Mouse (Mus musculus) c-Kit-positive CD71-positive TER-119-negative erythroid progenitor cells, embryonic 14.5 days (primary cell): ENCODE results near the gene 1700020D05Rik.

Experiments
- DNase-seq: peaks from one replicate; pipeline ENCODE4 v3.0.0-alpha.2; 2013; ENCODE audit warnings: low read depth

The 1700020D05Rik gene

DNA sequence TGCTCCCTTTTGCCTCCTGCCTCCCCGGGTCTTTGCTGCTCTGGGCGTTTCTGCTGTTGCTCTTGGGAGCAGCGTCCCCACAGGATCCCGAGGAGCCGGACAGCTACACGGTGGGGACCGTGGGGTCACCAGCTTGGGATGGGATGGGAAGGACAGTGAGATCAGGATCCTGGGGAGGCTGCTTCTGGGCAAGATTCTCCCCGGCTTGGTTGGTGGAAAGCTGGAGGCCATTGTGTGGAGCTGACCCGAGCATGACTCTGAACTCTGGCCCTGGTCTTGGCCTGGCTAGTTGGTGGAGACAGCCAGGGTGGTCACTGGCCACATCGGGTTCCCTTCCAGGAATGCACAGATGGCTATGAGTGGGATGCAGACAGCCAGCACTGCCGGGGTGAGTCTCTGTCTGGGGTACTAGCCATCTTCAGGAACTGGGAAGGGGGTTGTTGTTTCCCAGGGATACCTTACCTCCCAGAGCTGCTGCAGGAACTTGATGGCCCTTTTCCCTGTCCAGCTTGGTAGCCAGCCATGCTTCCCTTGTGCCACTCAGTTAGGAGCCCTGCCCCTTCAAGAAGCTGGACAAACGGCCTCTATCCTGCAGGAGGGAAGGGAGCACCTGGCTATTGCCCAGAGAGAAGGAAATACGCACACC, 28.4 kb downstream of the 1700020D05Rik start:
- no peak for DNase-seq

DNA sequence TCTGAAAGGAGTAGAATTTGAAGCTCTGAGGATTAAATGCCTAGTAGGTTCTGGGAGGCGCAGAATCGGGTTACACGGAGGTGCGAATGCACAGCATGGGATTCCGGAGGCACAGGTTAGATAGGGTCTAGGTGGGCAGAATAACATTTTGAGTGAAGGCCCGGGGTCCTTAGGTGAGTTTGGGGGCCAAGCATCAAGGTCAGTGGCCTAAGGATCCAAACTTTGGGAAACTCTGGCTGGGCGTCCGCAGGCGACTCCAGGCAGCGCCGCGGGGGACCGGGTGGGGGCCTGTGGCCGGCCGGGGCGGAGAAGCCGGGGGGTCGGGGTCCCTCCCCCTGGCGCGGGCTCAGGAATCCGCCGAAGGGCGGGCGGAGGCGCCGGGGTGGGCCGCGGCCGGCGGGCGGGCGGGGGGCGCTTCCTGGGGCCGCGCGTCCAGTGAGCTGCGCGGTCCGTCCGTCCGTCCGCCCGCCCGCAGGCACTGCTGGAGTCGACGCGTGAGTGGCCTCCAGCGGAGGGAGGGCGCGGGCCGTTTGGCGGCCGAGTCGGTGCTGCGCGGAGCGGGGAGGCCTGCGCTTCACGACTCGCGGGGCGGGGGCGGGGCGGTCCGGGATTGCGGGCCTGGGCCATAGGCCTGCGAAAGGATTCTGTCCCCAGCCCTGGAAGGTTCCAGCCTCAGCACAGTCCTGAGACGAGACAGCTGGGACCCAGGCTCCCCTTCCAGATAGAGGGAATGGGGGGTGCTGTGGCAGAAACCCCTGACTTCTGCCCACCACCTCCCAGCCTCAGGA, 29.1 kb downstream of the 1700020D05Rik start:
- no peak for DNase-seq

DNA sequence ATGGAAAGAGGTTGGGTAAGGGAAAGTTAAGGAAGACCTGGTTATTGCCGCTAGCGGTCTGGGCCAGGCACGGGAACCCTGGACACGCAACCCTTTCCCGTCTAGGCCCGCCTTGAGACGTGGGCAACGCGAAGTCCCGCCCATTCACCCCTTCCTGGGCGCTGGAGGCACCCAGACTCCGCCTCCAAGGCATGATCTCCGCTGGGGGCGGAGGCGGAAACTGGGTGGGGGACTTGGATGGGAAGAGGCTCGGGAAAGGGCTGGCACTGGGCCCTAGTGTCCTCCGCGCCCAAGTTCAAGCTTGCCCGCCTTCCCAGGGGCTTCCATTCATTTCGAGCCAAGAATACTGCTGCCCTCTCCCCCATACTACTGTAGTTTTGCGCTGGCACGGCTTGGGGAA, 29.9 kb downstream of the 1700020D05Rik start, which contains the start of gene Efemp2:
TSS of gene Efemp2 (plus strand) at position 235 of the 400 bp plus-strand sequence.
- peak; percentile 54 for DNase-seq

DNA sequence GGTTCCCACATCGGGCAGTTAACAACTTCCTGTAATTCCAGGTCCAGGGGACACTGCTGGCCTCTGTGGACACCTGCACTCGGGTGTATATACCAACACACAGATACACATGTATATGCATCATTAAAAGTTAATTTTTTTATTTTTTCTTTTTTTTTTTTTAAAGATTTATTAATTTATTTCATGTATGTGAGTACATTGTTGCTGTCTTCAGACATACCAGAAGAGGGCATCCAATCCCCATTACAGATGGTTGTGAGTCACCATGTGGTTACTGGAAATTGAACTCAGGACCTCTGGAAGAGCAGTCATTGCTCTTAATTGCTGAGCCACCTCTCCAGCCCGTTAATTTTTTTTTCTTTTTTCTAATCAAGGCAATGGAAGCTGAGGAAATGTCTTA, 30.7 kb downstream of the 1700020D05Rik start:
- no peak for DNase-seq

DNA sequence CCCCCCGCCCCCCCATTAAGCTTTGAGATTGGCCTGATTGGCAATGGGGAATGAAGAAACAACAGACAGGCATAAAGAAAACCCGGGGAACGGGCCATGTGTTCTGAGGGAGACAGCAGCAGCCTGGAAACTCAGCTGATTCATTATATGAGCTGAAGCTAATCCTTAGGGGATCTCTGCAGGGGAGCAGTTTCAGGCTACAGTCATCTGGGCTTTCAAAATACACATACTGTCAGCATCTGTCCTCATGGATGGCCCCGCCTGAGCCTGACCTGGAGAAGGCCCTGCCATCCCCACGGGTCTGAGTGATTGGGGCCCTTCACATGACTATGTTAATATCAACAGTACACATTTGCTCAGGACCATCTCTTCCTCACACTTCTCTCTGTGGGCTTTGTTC, 31.7 kb downstream of the 1700020D05Rik start:
- no peak for DNase-seq

DNA sequence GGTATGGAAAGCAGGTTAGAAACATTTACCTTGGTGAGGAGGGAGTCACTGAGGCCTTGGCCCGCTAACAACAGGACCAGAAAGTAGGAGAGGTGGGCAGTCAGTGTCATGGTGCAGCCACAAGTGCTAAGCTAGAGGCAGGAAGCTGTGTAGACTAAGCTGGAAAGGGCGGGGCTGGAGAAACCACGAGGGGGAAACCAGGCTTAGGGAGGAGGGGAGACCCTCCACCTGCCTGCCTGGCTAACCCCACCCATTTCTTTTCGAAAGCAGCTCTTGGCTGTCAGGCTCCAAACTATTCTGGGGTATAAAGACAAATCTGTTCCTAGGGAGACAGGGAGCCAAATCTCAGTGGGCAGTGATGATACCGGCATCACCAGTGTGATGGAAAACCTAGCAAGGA, 35.2 kb downstream of the 1700020D05Rik start, which contains the start of gene Ctsw:
TSS of gene Ctsw (minus strand) at position 134 of the 400 bp plus-strand sequence.
- no peak for DNase-seq

DNA sequence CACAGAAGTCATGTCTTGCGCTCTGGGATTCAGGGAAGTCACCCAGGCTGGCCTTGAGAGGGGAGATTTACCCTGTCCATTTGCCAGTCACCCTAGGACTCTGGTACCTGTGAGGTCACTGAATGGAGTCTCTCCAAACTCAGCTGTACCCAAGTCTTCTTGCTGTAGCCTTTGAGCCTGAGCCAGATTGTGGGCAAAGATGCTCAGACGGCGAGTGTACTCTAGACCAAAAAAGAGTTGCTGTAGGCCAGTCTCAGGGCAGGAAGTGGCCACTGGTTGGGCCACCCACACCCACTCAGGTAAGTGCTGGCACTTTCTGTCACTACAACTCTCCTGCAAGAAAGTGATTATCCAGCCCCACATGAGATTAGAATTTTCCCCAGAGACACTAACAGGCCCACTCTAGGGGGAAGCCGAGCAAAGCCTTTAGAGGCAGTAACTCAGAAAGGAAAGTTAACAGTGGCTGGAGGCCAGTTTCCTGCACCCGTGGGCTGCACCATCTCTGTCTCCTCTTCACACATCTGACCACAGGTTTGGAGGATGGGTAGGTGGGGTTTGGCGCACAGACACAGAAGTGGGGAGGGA, 36.6 kb downstream of the 1700020D05Rik start:
- DNase-seq, result no peak

DNA sequence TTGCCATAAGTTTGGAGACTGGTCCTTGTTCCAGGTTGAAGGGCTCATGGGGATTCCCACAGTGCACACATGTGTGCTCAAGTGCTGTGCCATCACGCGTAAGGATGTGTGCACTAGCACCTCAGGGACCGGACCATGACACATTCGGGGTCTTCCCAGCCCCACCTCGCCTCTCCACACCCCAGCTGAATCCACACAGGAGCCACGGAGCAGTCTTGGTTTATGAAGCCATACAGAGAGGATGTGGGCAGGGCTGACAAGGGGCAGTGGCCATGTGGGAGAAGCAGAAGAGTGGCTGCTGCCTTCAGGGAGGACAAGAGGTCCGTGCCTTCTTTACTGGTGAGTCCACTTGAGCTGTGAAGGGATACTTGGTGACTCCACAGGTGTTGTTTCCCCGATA, 38.5 kb downstream of the 1700020D05Rik start:
- no peak for DNase-seq

DNA sequence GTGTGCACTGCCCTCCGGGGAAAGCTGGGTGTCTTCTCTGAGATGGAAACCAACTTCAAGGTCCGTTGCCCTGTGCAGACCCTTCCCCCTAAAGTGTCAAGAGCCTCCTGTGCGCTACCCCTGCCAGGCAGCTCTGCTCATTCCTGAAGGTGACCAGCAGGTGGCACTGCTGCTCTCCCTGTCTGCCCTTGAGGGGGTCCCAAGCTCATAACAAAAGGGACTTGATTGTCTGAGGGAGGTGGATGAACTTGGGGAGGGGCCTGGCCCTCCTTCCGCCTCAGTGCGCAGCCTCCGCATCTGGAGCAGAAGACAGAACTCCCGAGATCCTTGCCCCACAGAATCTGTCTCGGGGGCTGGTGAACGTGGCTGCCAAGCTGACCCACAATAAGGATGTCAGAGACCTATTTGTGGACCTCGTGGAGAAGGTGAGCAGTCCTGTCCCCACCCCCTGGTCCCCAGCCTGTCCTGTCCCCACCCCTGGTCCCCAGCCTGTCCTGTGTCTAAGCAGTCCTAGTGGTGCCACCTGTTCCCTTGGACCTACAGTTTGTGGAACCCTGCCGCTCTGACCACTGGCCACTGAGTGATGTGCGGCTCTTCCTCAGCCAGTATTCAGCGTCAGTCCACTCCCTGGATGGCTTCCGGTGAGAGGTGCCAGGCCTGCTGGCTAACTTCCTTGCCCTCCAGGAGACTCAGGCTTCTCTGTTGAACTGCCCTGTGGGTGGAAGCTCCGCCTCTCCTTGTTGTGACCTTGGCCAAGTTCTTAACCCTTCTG, 39.6 kb downstream of the 1700020D05Rik start:
- DNase-seq, result no peak

DNA sequence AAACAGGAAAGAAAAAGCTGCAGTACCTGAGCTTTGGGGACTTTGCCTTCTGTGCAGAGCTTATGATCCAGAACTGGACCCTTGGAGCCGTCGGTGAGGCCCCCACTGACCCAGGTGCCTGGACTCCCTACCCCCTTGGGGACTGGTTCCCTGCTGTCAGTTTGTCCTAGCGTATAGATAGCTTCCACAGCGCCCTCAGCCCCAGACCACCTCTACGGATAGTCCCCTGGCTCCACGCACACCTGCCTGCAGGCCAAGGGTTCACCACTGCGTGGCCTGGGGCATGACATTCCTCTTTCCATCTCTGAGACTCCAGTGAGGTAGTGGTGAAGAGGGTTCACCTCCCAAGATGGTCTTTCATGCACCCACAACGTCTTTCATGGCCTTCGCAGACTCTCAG, 40.4 kb downstream of the 1700020D05Rik start:
- no peak for DNase-seq

DNA sequence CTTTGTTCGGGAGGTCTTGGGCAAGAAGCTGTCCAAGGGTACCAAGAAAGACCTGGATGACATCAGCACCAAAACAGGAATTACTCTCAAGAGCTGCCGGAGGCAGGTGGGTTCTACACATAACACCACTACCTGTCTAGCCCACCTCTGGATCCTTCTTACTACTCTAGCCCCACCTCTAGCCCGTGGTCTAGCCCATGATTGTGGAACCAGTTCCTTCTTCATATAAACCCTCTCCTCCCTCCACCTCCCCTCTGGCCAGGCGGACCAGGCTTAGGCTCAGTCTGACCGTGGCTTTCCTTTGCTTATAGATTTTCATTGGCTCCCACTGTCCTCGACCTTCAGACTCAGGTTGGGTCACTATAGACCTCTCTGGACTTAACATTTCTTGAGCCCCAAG, 42.2 kb downstream of the 1700020D05Rik start:
- no peak for DNase-seq

DNA sequence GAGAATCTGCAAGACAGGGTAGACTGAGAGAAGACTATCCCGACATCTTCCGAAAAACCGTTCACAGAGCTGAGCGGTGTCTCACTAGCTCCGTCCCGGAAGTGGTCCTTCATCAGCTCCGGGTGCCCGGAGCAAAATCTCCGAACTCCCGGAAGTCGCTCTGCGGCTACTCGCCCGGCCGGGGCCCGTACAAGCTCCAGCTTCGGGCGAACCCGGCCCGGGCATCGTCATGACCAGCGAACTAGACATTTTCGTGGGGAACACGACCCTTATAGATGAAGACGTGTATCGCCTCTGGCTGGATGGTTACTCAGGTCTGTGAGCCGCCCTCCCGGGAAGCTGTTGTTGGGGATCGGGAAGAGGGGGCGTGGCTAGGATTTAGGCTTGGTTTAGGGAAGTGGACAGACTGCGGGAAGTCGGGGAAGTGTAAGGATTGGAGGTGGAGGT, 43.1 kb downstream of the 1700020D05Rik start, which contains the start of gene Fibp:
TSS of gene Fibp (plus strand) at position 151 of the 447 bp plus-strand sequence.
- peak; percentile 77 for DNase-seq

DNA sequence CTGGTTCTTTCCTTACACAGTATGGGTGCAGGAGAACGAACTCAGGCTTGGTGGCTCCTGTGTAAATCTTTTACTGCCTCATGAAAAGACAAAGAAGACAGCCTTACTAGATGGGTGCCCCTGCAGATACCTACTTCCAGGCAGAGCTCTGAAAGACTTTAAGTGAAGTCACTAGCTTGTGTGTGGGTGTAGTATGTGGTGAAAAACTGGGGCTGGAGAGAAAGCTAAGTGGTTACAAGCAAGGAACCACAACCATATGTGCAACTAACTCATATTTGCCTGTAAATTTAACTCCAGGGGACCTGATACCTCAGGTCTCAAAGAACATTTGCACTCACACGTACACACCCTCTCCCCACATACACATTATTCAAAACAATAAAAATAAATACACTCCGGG, 43.7 kb downstream of the 1700020D05Rik start:
- no peak for DNase-seq

DNA sequence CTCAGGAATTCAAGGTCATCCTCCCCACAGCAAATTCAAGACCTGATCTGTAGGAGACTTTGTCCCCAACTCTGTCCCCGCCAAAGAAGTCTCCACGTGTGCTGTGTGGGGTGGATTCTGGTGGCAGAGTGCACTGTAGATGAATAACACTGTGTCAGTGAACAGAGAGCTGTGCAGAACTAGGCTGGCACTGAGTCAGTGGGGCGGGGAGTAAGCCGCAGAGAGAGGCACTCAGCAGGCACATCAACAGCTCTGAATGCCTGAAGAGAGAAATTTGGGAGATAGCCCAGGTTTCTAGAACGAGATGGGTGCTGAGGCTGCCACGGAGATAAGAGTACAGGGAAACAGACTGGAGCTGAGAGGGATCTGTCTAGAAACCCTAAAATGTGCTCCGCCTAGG, 44.6 kb downstream of the 1700020D05Rik start:
- DNase-seq, result no peak

DNA sequence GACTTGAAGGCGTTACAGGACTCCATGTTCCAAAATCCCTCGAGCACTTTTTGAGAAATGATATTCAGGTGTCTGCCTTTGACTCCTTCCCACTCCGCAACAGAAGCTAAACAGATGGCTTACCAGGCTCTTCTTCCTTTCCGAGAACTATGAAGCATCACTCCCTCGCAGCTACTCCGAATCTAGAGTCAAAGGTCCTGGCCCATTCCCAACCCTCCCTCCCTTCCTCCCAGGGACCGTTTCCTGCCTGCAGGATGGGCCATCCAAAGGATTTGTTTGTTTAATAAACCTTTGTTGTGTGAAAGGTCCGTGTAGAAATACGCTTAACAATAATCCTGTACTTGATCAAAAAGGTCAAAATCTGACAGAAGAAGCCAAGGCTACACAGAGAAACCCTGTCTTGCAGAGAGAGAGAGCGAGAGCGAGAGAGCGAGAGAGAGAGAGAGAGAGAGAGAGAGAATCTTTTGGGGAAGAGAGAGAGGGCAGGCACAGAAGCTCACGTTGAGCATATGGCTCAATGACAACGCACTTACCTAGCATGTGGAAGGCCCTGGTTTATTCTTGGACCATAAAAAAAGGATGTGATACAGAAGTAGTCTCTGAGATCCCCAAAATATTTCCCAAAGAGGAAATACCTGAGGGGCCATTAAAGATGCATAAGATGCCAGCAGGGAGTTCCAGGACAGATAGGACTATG, 45.7 kb downstream of the 1700020D05Rik start, which contains the start of gene Ccdc85b:
TSS of gene Ccdc85b (minus strand) at position 149 of the 697 bp plus-strand sequence.
- DNase-seq, result no peak

DNA sequence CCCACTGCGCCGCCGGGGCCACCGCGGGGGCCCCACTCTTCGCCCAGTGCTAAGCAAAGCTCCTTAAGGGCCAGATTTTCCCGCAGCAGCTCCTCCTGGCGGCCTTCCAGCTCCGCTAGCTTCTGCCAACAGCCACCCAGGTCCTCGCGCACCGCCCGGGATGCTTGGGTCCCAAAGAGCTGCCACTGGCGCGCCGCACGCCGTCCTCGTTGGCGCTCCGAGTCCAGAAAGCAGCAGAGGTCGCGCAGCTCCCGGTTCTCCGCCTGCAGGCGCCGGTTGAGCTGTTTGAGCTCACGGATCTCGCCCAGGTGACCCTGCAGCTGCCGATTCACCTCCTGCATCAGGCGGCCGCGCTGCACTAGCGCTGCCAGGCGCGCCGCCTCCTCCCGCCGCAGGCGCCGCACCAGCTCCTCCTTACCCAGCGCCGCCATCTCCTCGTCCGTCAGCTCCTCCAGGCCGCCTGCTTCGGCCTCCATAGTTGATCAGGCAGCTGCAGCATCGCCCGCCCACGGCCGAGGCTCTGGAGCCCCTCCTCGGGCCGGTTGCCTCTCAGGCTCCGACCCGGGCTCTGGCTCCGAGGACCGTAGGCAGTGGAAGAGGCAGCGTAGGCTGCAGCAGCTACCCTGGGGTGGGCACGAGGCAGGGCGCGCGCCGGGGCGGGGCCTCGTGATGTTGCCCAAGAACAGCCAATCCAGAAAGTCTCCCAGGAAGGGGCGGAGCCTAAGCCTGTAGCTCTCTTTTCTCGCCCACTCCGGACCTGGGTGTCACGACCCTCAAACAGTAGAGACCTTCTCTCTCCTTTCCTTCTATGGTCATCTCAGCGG, 46.5 kb downstream of the 1700020D05Rik start:
- DNase-seq, result peak; percentile 87

DNA sequence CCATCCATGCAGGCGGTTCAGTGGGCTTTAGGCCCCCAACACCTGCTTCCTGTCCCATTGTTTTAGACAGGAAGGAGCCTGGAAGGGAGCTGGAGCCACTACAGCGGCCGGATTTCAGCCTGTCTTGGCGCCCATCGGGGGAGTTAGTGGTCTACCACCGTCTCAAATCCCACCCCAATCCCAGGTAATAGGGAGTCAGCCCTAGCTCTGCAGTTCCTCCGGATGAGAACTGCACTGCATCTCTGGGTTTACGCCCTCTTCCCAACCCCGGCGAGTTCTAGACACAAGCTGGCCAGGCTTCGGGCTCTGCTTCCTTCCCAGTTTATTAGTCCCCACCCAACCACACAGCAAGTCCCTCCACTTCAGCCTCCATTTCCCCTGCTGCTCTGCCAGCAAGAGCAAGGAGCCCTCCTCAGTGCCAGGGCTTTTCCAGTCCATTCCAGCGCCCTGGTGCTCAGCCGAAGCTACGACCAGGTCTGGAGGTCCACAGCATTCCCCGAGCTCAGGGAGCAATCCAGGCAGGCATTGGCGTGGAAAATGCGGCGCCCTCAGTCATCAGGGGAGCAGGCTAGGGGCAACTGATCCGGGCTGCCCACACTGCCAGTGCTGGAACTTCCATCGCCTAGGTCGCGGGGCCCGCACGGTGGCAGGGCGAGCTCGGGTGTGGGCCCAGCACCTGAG, 47.2 kb downstream of the 1700020D05Rik start:
- DNase-seq, result no peak

DNA sequence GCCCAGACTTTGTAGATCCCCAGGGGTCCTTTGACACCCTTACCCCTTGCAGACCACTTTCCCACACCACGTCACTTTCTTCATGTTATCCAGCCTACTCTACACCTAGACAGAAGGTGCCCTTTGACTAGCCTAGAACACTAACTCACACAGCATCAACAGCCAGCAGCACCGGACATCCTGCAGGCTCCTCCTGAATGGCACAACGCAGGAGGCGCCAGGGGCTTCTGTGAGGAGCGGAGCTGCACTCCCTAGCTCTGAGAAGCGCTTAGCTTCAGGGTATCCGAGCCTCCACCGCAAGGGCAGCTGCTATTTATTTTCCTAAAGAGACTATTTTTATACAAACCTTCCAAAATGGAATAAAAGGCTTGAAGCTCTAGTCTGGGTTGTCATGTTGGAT, 48.0 kb downstream of the 1700020D05Rik start:
- DNase-seq, result no peak

DNA sequence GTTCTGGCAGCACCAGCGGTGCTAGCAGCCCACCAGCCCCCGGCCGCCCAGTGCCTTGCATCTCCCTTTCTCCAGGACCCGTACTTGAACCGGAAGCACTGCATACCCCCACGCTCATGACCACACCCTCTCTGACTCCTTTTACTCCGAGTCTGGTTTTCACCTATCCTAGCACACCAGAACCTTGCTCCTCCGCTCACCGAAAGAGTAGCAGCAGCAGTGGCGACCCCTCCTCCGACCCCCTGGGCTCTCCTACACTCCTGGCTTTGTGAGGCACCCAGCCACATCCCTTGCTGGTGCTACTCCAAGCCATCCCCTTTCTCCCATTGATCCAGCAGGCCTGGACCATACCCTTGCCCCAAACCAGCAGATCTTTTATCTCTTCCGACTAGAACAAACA, 48.5 kb downstream of the 1700020D05Rik start:
- no peak for DNase-seq
